Mouse (Mus musculus) ES-E14 (cell line): ENCODE results near the gene Irf8.

Experiments used
- CHD2 ChIP-seq: IDR thresholded peaks from 2 replicates; pipeline ENCODE4 v1.6.1; 2014; ENCODE audit warnings: mild to moderate bottlenecking, low read depth, low read length, inconsistent platforms
- MAFK ChIP-seq: IDR thresholded peaks from 2 replicates; pipeline ENCODE4 v1.6.1; 2014; ENCODE audit warnings: mild to moderate bottlenecking, low read depth, low read length, inconsistent platforms; ENCODE audit not compliant: insufficient read depth

GRCm38 (mm10) chr8:120779106-120779505 lies 42.9 kb downstream of the Irf8 start:
- TF ChIP-seq MAFK (no peak), CHD2 (no peak)
